Mouse (Mus musculus): ENCODE measurements around the gene Cdkal1.

DNA sequence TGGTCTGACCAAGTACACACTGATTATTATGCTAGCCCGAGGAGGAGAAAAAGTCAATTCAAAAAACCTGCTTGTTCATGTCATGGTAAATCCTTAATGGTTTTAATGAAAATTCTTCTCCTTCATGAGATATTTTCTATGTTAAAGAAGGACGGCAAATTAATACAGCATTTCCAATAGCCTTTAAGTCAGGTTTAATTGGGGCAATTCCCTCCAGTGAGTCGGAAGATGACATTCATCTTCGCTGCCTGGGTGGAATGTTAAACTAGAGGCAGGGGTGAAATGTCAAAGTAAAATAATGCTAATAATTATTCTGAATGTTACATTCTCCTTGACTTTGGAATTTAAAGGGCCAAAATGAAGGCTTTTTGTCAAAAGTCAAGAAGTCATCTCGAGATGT is 633.8 kb downstream of the Cdkal1 start:
- TF ChIP-seq POLR2A (IDR thresholded peaks at IDR 0.05; ENCODE audit: low read depth, low read length) (no peak), CTCF (IDR thresholded peaks at IDR 0.05; ENCODE audit: extremely low read depth, insufficient read depth, insufficient read length, insufficient replicate concordance) (no peak)
